Mouse (Mus musculus) embryonic fibroblast, embryonic 13.5 days (primary cell): ENCODE measurements around the gene Tmem231. TPM values are rescaled to one million over a fixed set of nuclear protein-coding genes. Genes with fewer than 3 reads are reported as not detected.
"Not testable (repeated sequence)": the region's sequence is repeated elsewhere in the genome, so short reads cannot be mapped to it uniquely, and the experiment has no call there.

Source experiments
- H3K27ac ChIP-seq: 2 replicates; pipeline ENCODE4 v1.5.1; 2012; ENCODE audit warnings: low read length, control low read depth, inconsistent platforms; ENCODE audit not compliant: insufficient read depth
- H3K4me1 ChIP-seq: 2 replicates; pipeline ENCODE4 v1.6.1; 2011; ENCODE audit warnings: low read length; ENCODE audit not compliant: control insufficient read depth, insufficient read depth
- H3K4me3 ChIP-seq: 2 replicates; pipeline ENCODE4 v1.5.1; 2011; ENCODE audit warnings: mild to moderate bottlenecking, control low read depth, low read length; ENCODE audit not compliant: insufficient read depth
- CTCF ChIP-seq: IDR thresholded peaks from 2 replicates; pipeline ENCODE4 v1.5.1; 2011; ENCODE audit warnings: mild to moderate bottlenecking, control low read depth, low read length, moderate library complexity, borderline replicate concordance; ENCODE audit not compliant: insufficient read depth
- POLR2A ChIP-seq: IDR thresholded peaks from 2 replicates; pipeline ENCODE4 v1.6.1; 2011; ENCODE audit warnings: low read depth, mild to moderate bottlenecking, control low read depth, low read length, moderate library complexity
- polyA plus RNA-seq: library from polyadenylated mRNA; stranded (reverse); fragments of >200 nt; gene quantifications from 2 replicates; pipeline ENCODE4 v1.2.4, GENCODE M21; 2011; ENCODE audit warnings: low read depth; ENCODE audit not compliant: missing spikeins, insufficient read length

Tmem231 gene
- polyA plus RNA-seq, 1 experiment: 12.2 TPM

GRCm38 (mm10) chr8:111951317-111951716 lies 17.6 kb upstream of the Tmem231 start:
- no peaks in the 10 kb centered on the region for H3K4me1 ChIP-seq
- TF ChIP-seq POLR2A (no peak), CTCF (no peak)
- no peak overlapping the region for H3K27ac ChIP-seq
- H3K4me3 ChIP-seq: no peak overlapping the region

GRCm38 (mm10) chr8:111950846-111951245 lies 17.2 kb upstream of the Tmem231 start:
- no peak overlapping the region for H3K4me3 ChIP-seq
- H3K27ac ChIP-seq: no peak overlapping the region
- TF ChIP-seq CTCF (no peak), POLR2A (no peak)
- H3K4me1 ChIP-seq: no peaks in the 10 kb centered on the region

- TF ChIP-seq POLR2A: no peak
- no peak for TF ChIP-seq CTCF
- H3K4me3 ChIP-seq: no peak overlapping the region
- H3K4me1 ChIP-seq: no peaks in the 10 kb centered on the region
- no peak overlapping the region for H3K27ac ChIP-seq
These were observed 14.3 kb upstream of the Tmem231 start for GRCm38 (mm10) chr8:111947954-111948353.

- Histone ChIP-seq H3K27ac (no peak overlapping the region), H3K4me1 (no peaks in the 10 kb centered on the region), H3K4me3 (no peak overlapping the region)
- TF ChIP-seq CTCF: no peak
- no peak for TF ChIP-seq POLR2A
These were observed 13.5 kb upstream of the Tmem231 start for GRCm38 (mm10) chr8:111947144-111947543.

- H3K4me3 ChIP-seq: no peak overlapping the region
- no peak overlapping the region for H3K27ac ChIP-seq
- TF ChIP-seq CTCF: no peak
- TF ChIP-seq POLR2A: no peak
- H3K4me1 ChIP-seq: no peaks in the 10 kb centered on the region
These were observed 9.9 kb upstream of the Tmem231 start for GRCm38 (mm10) chr8:111943544-111943943.

GRCm38 (mm10) chr8:111941101-111941454 lies 7.4 kb upstream of the Tmem231 start:
- Histone ChIP-seq H3K27ac (no peak overlapping the region; the same call in 1 of the 2 replicates), H3K4me1 (no peaks in the 10 kb centered on the region), H3K4me3 (peak overlapping the region; percentile 97)
- TF ChIP-seq POLR2A: no peak
- TF ChIP-seq CTCF: no peak

- H3K4me3 ChIP-seq: peak within 1 kb of the TSS; percentile 97
- no peaks in the 10 kb centered on the region for H3K4me1 ChIP-seq
- peak within 1 kb of the TSS; percentile 72 for H3K27ac ChIP-seq
- no peak for TF ChIP-seq CTCF
- TF ChIP-seq POLR2A: peak; percentile 52
These were observed 6.8 kb upstream of the Tmem231 start, which contains the start of gene Gabarapl2 for GRCm38 (mm10) chr8:111940171-111941100. Gabarapl2 (plus strand) TSS chr8:111940703.

- H3K4me3 ChIP-seq: peak overlapping the region; percentile 38
- no peaks in the 10 kb centered on the region for H3K4me1 ChIP-seq
- TF ChIP-seq CTCF (no peak), POLR2A (no peak)
- peak overlapping the region; percentile 72; the same call in 1 of the 2 replicates for H3K27ac ChIP-seq
These were observed 5.9 kb upstream of the Tmem231 start for GRCm38 (mm10) chr8:111939516-111940142.

- H3K4me3 ChIP-seq, H3K27ac ChIP-seq, H3K4me1 ChIP-seq: not testable (repeated sequence)
These were observed 4.7 kb upstream of the Tmem231 start for GRCm38 (mm10) chr8:111938076-111938985.
